Mouse (Mus musculus) neural tube, embryonic 10.5 days (tissue): Measurements from ENCODE around the gene Pgpep1l.

ENCODE experiments used
- DNase-seq: peaks from one replicate; pipeline ENCODE4 v3.0.0-alpha.2; 2017; ENCODE audit warnings: low spot score; ENCODE audit errors: extremely low spot score

Pgpep1l gene

DNA sequence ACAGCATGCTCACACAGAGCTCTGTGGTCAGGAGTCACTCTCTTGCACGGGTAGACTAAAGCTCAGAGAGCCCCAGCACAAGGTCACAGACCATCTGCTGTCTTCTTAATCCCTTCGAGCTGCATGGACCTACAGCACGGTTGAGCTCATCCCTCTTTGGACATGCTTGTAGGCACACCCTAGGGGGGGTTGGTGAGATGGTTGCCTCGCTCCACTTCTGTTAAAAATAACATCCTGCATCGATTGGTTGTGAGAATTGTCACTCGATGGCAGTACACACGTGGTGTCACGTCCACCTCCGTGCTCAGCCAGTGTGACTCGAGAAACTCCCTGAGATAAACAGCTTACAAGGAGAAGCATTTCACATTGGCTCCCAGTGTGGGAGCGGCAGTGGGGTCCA lies 45.2 kb downstream of the Pgpep1l start:
- DNase-seq = no peak

DNA sequence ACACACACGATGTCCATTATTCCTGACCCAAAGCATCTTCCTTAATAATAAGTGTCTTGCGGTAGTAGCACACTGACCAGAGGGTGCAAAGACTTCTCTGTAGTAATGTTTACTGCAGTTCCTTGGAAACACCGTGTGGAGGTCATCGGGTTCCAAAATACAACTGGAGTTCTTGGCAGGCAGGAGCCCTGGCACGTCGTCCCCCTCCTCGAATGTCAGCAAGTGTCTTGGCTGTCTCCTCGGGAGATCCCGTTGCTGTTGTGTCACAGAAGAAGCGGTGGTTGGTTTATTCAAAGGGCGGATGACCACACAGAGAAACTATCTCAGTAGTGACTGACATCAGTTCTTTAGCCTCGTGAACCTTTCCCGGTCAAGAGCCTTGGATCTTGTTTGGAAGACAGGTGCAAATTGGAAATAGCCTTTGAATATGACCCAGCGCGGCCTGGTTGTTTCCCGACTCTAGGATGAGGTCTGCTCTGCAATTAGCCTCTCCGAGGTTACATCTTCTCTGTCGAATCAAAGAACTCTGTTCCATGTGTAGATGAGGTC lies 48.4 kb downstream of the Pgpep1l start:
- no peak for DNase-seq

DNA sequence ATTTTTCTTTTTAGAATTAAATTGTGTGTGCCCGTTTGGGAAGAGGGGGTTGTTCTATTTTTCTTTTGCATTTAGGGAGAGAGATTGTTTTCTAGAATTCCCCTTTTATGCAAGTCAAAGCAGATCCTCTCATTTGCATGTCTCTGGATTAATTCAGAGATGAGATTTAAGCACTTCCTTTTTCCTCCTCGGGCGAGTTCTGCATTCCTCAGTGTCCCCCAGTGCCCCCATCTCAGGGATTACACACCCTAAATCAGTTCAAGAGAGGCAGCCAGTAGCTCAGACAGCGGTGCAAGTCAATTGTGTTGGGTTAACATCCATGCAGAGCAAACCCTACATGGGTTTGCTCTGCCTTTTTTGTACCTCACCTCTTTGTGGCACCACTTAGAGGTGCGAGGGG lies 50.2 kb downstream of the Pgpep1l start:
- DNase-seq = no peak

DNA sequence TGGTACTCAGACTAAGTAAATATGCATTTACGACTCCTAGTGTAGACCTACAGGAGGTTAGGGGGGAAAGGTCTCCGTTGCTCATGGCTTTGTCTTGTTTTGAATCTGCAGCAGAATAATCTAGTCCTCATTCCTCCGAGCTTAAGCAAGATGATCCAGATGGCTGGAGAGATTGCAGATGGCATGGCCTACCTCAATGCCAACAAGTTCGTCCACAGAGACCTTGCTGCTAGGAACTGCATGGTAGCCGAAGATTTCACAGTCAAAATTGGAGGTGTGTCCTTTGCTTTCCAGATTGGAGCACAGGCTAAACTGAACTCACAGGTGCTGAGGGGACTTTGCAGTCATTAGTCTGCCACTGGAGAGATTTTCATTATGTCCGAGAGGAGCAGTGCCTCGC lies 52.1 kb downstream of the Pgpep1l start:
- DNase-seq = no peak

DNA sequence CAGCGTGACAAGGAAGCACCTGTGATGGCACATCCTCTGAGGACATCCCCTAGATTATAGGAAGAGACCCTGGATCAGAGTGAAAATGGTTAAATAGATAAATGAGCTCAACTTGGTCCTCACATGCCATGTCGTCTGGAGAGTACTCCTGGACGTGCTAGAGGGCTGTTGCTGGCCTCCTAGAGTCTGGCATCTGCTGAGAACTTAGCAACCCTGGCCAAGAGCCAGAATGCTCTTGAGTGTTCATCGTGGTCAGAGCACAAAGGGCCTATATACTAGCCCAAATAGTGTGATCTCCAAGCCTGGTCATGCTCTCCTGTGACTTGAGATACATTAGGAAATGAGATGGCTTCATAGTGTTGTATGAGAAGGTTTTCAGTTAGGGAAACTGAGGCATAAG lies 53.6 kb downstream of the Pgpep1l start:
- no peak for DNase-seq

DNA sequence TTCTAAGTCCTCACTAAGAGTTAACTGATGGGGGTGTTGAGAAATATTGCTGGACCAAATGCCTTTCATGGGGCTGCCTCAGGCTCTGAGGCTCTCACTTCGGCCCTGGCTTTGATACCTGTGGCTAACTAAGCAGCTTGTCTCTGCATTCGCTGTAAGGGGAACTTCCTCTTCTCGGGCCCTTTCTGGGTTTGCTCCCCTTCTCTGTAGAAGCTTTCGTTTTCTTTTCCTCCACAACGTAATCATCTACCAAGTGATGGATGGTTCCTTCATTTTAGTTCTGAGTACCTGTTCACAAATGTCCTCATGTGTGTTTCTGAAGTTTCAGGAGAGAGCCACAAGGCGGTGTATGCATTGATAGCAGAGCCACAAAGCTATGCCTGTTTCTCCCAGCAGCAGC lies 55.0 kb downstream of the Pgpep1l start:
- DNase-seq = no peak

DNA sequence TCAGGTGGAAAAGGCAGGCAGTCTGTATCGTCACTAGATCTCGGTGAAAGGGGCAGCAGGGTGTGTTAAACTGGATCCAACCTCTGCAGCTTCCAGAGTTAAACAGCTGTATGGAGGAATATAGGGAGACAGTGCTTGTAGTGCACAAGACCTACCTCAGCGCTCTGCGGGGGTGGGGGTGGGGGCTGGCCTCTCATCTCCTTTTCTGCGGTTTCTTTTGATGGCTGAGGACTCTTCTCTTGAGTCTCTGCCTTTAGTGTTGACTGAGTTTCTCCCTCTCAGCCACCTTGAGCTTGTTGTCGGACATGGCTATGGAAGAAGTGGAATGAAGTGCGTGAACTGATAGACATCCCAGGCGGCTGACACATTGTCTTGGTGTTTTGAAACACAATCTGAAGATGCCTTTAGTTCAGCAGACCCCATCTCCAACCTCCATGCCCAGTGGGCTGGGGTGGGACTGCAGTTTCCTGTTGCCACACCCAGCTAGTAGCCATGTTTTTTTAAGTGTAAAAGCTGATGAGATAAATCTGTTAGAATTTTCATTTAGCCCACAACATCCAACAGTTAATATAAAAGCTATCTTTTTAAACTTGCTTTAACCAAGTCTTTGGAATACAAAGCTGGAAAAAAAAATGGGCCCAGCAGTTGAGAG lies 58.1 kb downstream of the Pgpep1l start:
- no peak for DNase-seq

DNA sequence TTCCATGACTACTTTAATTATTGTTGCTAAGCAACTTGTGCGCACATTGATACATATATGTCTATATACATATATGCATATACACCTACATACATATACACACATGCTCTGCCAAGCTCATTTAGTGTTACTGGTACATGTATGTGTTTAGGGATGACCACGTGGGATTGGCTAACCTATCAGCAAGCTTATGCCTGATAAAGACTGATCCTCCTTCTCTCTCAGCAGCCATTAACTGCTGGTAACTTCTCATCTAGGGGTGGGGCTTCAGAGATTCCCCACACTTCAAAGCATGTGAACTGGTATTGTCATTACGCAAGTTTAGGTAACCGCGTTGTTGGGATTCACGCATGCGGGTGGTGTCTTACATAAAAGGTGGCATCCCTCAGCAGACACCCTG lies 64.4 kb downstream of the Pgpep1l start:
- no peak for DNase-seq

DNA sequence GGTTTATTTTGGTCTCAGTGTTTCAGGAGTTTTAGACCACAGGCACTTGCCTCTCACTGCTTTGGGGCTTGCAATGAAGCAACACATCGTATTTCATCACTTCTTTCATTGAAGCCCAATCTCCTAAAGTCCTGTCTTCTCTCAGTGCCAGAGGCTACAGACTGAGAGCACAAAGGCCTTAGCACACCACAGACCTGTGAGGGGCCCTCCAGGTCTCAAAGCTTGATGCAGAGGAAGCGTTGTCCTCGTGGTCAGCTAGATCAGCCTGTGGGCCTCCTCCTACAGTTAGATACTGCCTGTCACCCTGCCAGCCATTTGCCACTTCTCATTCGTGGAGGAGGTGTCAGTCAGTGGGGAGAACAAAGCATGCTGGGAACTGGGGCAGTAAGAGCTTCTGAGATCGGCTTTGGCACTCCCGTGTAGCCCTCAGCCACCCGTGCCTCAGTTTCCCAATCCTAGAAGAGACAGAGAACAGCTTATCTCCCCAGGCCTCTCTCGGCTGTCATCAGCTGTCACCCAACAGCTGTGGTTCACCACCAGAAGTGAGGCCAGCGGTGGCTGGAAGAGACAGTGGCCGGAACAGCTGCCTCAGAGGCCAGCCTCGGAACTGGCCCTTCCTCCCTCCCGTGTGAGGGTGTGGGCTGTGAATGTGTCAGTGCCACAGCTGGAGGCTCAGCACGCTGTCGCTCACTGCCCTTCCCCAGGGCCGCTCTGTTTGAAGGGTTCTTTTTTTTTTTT lies 69.9 kb downstream of the Pgpep1l start:
- no peak for DNase-seq

DNA sequence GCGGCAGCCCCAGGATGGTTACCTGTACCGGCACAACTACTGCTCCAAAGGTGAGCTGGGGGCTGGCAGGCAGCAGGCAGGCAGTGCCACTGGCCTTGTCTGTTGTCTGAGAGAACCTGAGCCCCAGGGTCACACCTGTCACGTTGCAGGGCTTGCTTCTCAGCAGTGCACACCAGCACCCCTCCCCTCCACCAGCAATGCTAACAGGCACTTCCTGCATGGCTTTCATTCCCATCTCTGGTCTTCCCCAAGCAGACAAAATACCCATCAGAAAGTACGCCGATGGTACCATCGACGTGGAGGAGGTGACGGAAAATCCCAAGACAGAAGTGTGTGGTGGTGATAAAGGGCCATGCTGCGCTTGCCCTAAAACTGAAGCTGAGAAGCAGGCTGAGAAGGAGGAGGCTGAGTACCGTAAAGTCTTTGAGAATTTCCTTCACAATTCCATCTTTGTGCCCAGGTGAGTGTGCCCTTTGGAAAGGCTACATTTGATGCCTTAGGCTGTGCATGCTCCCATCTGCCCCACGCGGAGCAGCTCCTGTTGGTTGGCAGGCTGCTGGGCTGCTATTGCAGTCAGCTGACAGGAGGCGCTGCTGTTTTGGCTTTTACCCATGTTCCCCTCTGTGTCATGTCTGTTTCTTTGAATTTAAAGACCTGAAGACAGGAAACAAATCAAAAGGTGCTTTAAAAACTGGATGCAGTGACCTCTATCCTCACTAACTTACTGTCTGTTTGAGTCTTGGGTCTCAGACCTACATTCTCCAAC lies 74.2 kb downstream of the Pgpep1l start:
- DNase-seq = no peak

DNA sequence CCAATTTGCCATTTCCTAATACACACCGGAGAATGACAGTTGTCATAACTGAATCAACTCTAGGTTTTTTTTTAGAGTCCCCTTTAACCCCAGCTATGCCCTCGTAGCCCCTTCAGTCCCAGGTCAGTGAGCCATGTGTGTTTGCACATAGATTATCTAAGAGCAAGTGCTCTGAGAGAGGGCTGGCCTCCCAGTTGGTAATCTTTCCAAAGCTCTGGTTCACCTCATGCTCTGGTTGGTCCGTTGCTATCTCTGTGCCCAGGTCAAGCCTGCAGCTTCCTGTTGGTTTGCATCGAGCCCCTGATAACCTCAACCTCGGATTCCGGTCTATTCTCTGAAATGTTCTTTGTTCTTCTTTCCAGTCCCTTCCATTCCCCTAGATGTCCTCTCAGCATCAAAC lies 74.8 kb downstream of the Pgpep1l start:
- DNase-seq = no peak
